Mouse (Mus musculus): ENCODE data around the gene Smg7. TPM values are rescaled to one million over a fixed set of nuclear protein-coding genes. Genes with fewer than 3 reads are reported as not detected.

The Smg7 gene
- polyA plus RNA-seq, 1 experiment = 16.6 TPM

- H3K79me3 ChIP-seq (ENCODE audit: low read depth) = no peaks in the 10 kb centered on the region
- H3ac ChIP-seq (ENCODE audit: control insufficient read depth, insufficient read length, low read depth) = no peak overlapping the region
- no peaks in the 10 kb centered on the region for H3K27me3 ChIP-seq (ENCODE audit: control insufficient read depth, insufficient read depth, insufficient read length)
- peaks cover 96% of the 10 kb centered on the region for H3K36me3 ChIP-seq (ENCODE audit: control insufficient read depth, insufficient read depth)
- H3K79me2 ChIP-seq (ENCODE audit: control insufficient read depth, insufficient read depth) = no peaks in the 10 kb centered on the region
- H3K4me3 ChIP-seq (ENCODE audit: insufficient read depth, poor library complexity, severe bottlenecking) = no peak overlapping the region
- TF ChIP-seq FOSL1 (IDR thresholded peaks at IDR 0.05; ENCODE audit: insufficient read depth, low read length, poor library complexity, severe bottlenecking) = no peak
- TF ChIP-seq USF1 (IDR thresholded peaks at IDR 0.05; ENCODE audit: low read depth) = no peak
- no peak for TF ChIP-seq MYOG (IDR thresholded peaks at IDR 0.05; ENCODE audit: control insufficient read depth, extremely low read depth, insufficient read length)
- no peak for TF ChIP-seq MAX (IDR thresholded peaks at IDR 0.05)
- TF ChIP-seq MYOD1 (IDR thresholded peaks at IDR 0.05; ENCODE audit: control insufficient read depth, insufficient read length, low read depth) = no peak
- no peak for TF ChIP-seq CTCF (IDR thresholded peaks at IDR 0.05; ENCODE audit: control insufficient read depth, insufficient read depth, insufficient read length)
- TF ChIP-seq CEBPB (IDR thresholded peaks at IDR 0.05; ENCODE audit: low read depth) = no peak
Measured at GRCm38 (mm10) chr1:152846856-152847255, 55.6 kb downstream of the Smg7 start.

GRCm38 (mm10) chr1:152845211-152845730 lies 57.2 kb downstream of the Smg7 start:
- H3ac ChIP-seq (ENCODE audit: control insufficient read depth, insufficient read length, low read depth) = no peak overlapping the region
- H3K36me3 ChIP-seq (ENCODE audit: control insufficient read depth, insufficient read depth) = peaks cover 96% of the 10 kb centered on the region
- H3K79me3 ChIP-seq (ENCODE audit: low read depth) = no peaks in the 10 kb centered on the region
- H3K79me2 ChIP-seq (ENCODE audit: control insufficient read depth, insufficient read depth) = no peaks in the 10 kb centered on the region
- H3K27me3 ChIP-seq (ENCODE audit: control insufficient read depth, insufficient read depth, insufficient read length) = no peaks in the 10 kb centered on the region
- H3K4me3 ChIP-seq (ENCODE audit: insufficient read depth, poor library complexity, severe bottlenecking) = no peak overlapping the region
- TF ChIP-seq USF1 (IDR thresholded peaks at IDR 0.05; ENCODE audit: low read depth) (no peak), MAX (IDR thresholded peaks at IDR 0.05) (no peak), MYOD1 (IDR thresholded peaks at IDR 0.05; ENCODE audit: control insufficient read depth, insufficient read length, low read depth) (no peak), CTCF (IDR thresholded peaks at IDR 0.05; ENCODE audit: control insufficient read depth, insufficient read depth, insufficient read length) (no peak), FOSL1 (IDR thresholded peaks at IDR 0.05; ENCODE audit: insufficient read depth, low read length, poor library complexity, severe bottlenecking) (no peak), MYOG (IDR thresholded peaks at IDR 0.05; ENCODE audit: control insufficient read depth, extremely low read depth, insufficient read length) (no peak), CEBPB (IDR thresholded peaks at IDR 0.05; ENCODE audit: low read depth) (no peak)

- no peak for TF ChIP-seq MYOG (IDR thresholded peaks at IDR 0.05; ENCODE audit: control insufficient read depth, extremely low read depth, insufficient read length)
- TF ChIP-seq CEBPB (IDR thresholded peaks at IDR 0.05; ENCODE audit: low read depth) = no peak
- TF ChIP-seq MYOD1 (IDR thresholded peaks at IDR 0.05; ENCODE audit: control insufficient read depth, insufficient read length, low read depth) = no peak
- TF ChIP-seq USF1 (IDR thresholded peaks at IDR 0.05; ENCODE audit: low read depth) = no peak
- no peak for TF ChIP-seq CTCF (IDR thresholded peaks at IDR 0.05; ENCODE audit: control insufficient read depth, insufficient read depth, insufficient read length)
- no peak for TF ChIP-seq MAX (IDR thresholded peaks at IDR 0.05)
- TF ChIP-seq FOSL1 (IDR thresholded peaks at IDR 0.05; ENCODE audit: insufficient read depth, low read length, poor library complexity, severe bottlenecking) = no peak
- Histone ChIP-seq H3ac (ENCODE audit: control insufficient read depth, insufficient read length, low read depth) (no peak overlapping the region), H3K36me3 (ENCODE audit: control insufficient read depth, insufficient read depth) (peaks cover 96% of the 10 kb centered on the region), H3K79me2 (ENCODE audit: control insufficient read depth, insufficient read depth) (no peaks in the 10 kb centered on the region), H3K27me3 (ENCODE audit: control insufficient read depth, insufficient read depth, insufficient read length) (no peaks in the 10 kb centered on the region), H3K79me3 (ENCODE audit: low read depth) (no peaks in the 10 kb centered on the region), H3K4me3 (ENCODE audit: insufficient read depth, poor library complexity, severe bottlenecking) (no peak overlapping the region)
Measured at GRCm38 (mm10) chr1:152844634-152845033, 57.8 kb downstream of the Smg7 start.

- Histone ChIP-seq H3K4me3 (ENCODE audit: insufficient read depth, poor library complexity, severe bottlenecking) (no peak overlapping the region), H3ac (ENCODE audit: control insufficient read depth, insufficient read length, low read depth) (no peak overlapping the region), H3K36me3 (ENCODE audit: control insufficient read depth, insufficient read depth) (peaks cover 92% of the 10 kb centered on the region), H3K79me2 (ENCODE audit: control insufficient read depth, insufficient read depth) (no peaks in the 10 kb centered on the region), H3K79me3 (ENCODE audit: low read depth) (no peaks in the 10 kb centered on the region), H3K27me3 (ENCODE audit: control insufficient read depth, insufficient read depth, insufficient read length) (no peaks in the 10 kb centered on the region)
- no peak for TF ChIP-seq MYOG (IDR thresholded peaks at IDR 0.05; ENCODE audit: control insufficient read depth, extremely low read depth, insufficient read length)
Measured at GRCm38 (mm10) chr1:152841057-152841456, 61.4 kb downstream of the Smg7 start.

GRCm38 (mm10) chr1:152840343-152840742 lies 62.1 kb downstream of the Smg7 start:
- H3K27me3 ChIP-seq (ENCODE audit: control insufficient read depth, insufficient read depth, insufficient read length) = no peaks in the 10 kb centered on the region
- H3K79me2 ChIP-seq (ENCODE audit: control insufficient read depth, insufficient read depth) = no peaks in the 10 kb centered on the region
- no peak overlapping the region for H3K4me3 ChIP-seq (ENCODE audit: insufficient read depth, poor library complexity, severe bottlenecking)
- no peak for TF ChIP-seq CTCF (IDR thresholded peaks at IDR 0.05; ENCODE audit: control insufficient read depth, insufficient read depth, insufficient read length)
- TF ChIP-seq MYOG (IDR thresholded peaks at IDR 0.05; ENCODE audit: control insufficient read depth, extremely low read depth, insufficient read length) = no peak
- no peak for TF ChIP-seq FOSL1 (IDR thresholded peaks at IDR 0.05; ENCODE audit: insufficient read depth, low read length, poor library complexity, severe bottlenecking)
- TF ChIP-seq CEBPB (IDR thresholded peaks at IDR 0.05; ENCODE audit: low read depth) = no peak
- no peak for TF ChIP-seq MYOD1 (IDR thresholded peaks at IDR 0.05; ENCODE audit: control insufficient read depth, insufficient read length, low read depth)
- no peak for TF ChIP-seq USF1 (IDR thresholded peaks at IDR 0.05; ENCODE audit: low read depth)
- H3ac ChIP-seq (ENCODE audit: control insufficient read depth, insufficient read length, low read depth) = no peak overlapping the region
- H3K36me3 ChIP-seq (ENCODE audit: control insufficient read depth, insufficient read depth) = peaks cover 88% of the 10 kb centered on the region
- H3K79me3 ChIP-seq (ENCODE audit: low read depth) = no peaks in the 10 kb centered on the region

GRCm38 (mm10) chr1:152838841-152839240 lies 63.6 kb downstream of the Smg7 start:
- peaks cover 73% of the 10 kb centered on the region for H3K36me3 ChIP-seq (ENCODE audit: control insufficient read depth, insufficient read depth)
- H3K27me3 ChIP-seq (ENCODE audit: control insufficient read depth, insufficient read depth, insufficient read length) = no peaks in the 10 kb centered on the region
- TF ChIP-seq USF1 (IDR thresholded peaks at IDR 0.05; ENCODE audit: low read depth) (no peak), FOSL1 (IDR thresholded peaks at IDR 0.05; ENCODE audit: insufficient read depth, low read length, poor library complexity, severe bottlenecking) (no peak), CTCF (IDR thresholded peaks at IDR 0.05; ENCODE audit: control insufficient read depth, insufficient read depth, insufficient read length) (no peak), CEBPB (IDR thresholded peaks at IDR 0.05; ENCODE audit: low read depth) (no peak), MAX (IDR thresholded peaks at IDR 0.05) (no peak), MYOD1 (IDR thresholded peaks at IDR 0.05; ENCODE audit: control insufficient read depth, insufficient read length, low read depth) (no peak), MYOG (IDR thresholded peaks at IDR 0.05; ENCODE audit: control insufficient read depth, extremely low read depth, insufficient read length) (no peak)
- H3ac ChIP-seq (ENCODE audit: control insufficient read depth, insufficient read length, low read depth) = no peak overlapping the region
- no peaks in the 10 kb centered on the region for H3K79me3 ChIP-seq (ENCODE audit: low read depth)
- no peaks in the 10 kb centered on the region for H3K79me2 ChIP-seq (ENCODE audit: control insufficient read depth, insufficient read depth)
- H3K4me3 ChIP-seq (ENCODE audit: insufficient read depth, poor library complexity, severe bottlenecking) = no peak overlapping the region
